Mouse (Mus musculus): Measurements from ENCODE around the gene Bcat1.

The Bcat1 gene

GRCm38 (mm10) chr6:145056102-145056501 lies 19.9 kb downstream of the Bcat1 start:
- no peak for DNase-seq (ENCODE audit: low spot score)

- DNase-seq (ENCODE audit: low spot score), result no peak
Measured at GRCm38 (mm10) chr6:145055277-145055858, 20.6 kb downstream of the Bcat1 start.

GRCm38 (mm10) chr6:145052669-145053068 lies 23.3 kb downstream of the Bcat1 start:
- DNase-seq (ENCODE audit: low spot score), result no peak

- DNase-seq (ENCODE audit: low spot score), result no peak
Measured at GRCm38 (mm10) chr6:145050899-145051298, 25.1 kb downstream of the Bcat1 start.

GRCm38 (mm10) chr6:145048131-145048997 lies 27.6 kb downstream of the Bcat1 start:
- peak; percentile 65 for DNase-seq (ENCODE audit: low spot score)

- peak; percentile 83 for DNase-seq (ENCODE audit: low spot score)
Measured at GRCm38 (mm10) chr6:145047445-145047857, 28.5 kb downstream of the Bcat1 start.

- DNase-seq (ENCODE audit: low spot score), result no peak
Measured at GRCm38 (mm10) chr6:145046266-145046890, 29.6 kb downstream of the Bcat1 start.

- DNase-seq (ENCODE audit: low spot score), result no peak
Measured at GRCm38 (mm10) chr6:145044916-145045574, 30.9 kb downstream of the Bcat1 start.

GRCm38 (mm10) chr6:145040732-145041131 lies 35.3 kb downstream of the Bcat1 start:
- no peak for DNase-seq (ENCODE audit: low spot score)

GRCm38 (mm10) chr6:145037626-145038025 lies 38.4 kb downstream of the Bcat1 start:
- no peak for DNase-seq (ENCODE audit: low spot score)

- DNase-seq (ENCODE audit: low spot score), result no peak
Measured at GRCm38 (mm10) chr6:145035412-145035811, 40.6 kb downstream of the Bcat1 start.

GRCm38 (mm10) chr6:145030587-145030986 lies 45.4 kb downstream of the Bcat1 start:
- no peak for DNase-seq (ENCODE audit: low spot score)

GRCm38 (mm10) chr6:145023990-145024389 lies 52.0 kb downstream of the Bcat1 start:
- DNase-seq (ENCODE audit: low spot score), result peak; percentile 48

GRCm38 (mm10) chr6:145022966-145023725 lies 52.8 kb downstream of the Bcat1 start:
- peak; percentile 70 for DNase-seq (ENCODE audit: low spot score)

GRCm38 (mm10) chr6:145022349-145022748 lies 53.6 kb downstream of the Bcat1 start:
- DNase-seq (ENCODE audit: low spot score), result no peak

- no peak for DNase-seq (ENCODE audit: low spot score)
Measured at GRCm38 (mm10) chr6:145020553-145020952, 55.4 kb downstream of the Bcat1 start.

- no peak for DNase-seq (ENCODE audit: low spot score)
Measured at GRCm38 (mm10) chr6:145018295-145018694, 57.7 kb downstream of the Bcat1 start.

GRCm38 (mm10) chr6:145017508-145017907 lies 58.5 kb downstream of the Bcat1 start:
- DNase-seq (ENCODE audit: low spot score), result no peak

- DNase-seq (ENCODE audit: low spot score), result no peak
Measured at GRCm38 (mm10) chr6:145016639-145017038, 59.3 kb downstream of the Bcat1 start.

GRCm38 (mm10) chr6:145014944-145015343 lies 61.0 kb downstream of the Bcat1 start:
- no peak for DNase-seq (ENCODE audit: low spot score)

- no peak for DNase-seq (ENCODE audit: low spot score)
Measured at GRCm38 (mm10) chr6:145012699-145013098, 63.3 kb downstream of the Bcat1 start.

GRCm38 (mm10) chr6:145011141-145011540 lies 64.8 kb downstream of the Bcat1 start:
- no peak for DNase-seq (ENCODE audit: low spot score)
